Mouse (Mus musculus) thymus, postnatal 36 days (tissue): Measurements from ENCODE around the gene Il10rb.
A peak's percentile ranks its signal among the peaks of the same experiment; 100 is the strongest.

Experiments
- DNase-seq, 2 experiments: peaks; one replicate each; pipeline ENCODE4 v3.0.0; 2022; ENCODE audit warnings: mixed read lengths in 2 of 2

Il10rb gene

GRCm38 (mm10) chr16:91405640-91406584 is at the start of gene Il10rb:
TSS of gene Il10rb (plus strand) at chr16:91406164.
- peak; percentile 76 to 82 for DNase-seq

DNA sequence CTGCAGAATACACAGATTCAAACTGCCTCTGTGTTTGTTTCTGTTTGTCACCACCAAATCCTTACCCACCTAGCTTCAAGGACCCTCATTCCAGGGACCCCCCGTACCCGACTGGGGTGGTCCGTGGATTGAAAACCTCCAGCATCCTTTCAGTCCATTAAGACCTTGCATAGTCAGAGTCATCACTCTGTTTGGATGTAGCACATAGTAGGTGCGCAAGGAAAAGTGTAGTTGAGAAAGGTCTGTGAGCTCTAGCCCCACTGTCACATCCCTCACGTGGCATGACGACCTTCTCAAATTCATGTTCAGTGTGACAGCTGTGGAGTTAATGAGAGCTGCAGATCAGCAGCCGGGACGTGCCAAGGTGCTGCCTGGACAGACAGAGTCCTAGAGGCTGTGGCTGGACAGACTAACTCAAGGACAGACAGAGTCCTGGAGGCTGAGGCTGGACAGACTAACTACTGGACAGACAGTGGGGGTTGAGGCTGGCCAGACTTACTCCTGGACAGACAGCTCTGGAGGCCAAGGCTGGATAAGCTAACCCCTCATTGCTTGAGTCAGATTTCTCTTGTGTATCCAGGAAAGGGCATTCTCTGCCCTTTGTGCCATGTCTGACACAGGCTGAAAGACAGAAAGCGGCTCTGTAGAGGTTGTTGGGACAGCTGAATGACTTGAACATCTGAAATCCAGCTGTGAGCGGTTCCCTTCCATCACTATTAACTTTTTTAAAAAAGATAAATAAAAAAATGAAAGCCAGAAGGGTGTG is 49.0 kb upstream of the Il10rb start:
- no peak for DNase-seq

GRCm38 (mm10) chr16:91357526-91357900 is 48.5 kb upstream of the Il10rb start:
- no peak for DNase-seq

DNA sequence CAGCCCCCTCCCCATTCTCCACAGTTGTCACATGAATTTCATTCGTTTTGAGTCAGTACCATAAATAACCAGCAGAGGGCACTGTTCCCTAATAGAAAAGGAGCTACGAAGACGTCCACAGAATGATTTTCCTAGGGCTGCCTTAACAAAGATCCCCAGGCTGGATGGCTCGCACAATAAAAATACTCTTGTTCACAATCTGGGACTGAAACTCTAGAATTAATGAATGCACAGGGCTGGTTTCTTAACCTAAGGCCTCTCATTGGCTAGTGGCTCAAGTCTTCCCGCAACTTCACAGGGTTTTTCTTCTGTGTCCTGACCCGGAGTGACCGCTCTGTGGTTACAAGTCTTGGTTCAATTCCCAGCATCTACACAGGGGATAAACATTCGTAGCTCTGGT is 47.4 kb upstream of the Il10rb start:
- no peak for DNase-seq

DNA sequence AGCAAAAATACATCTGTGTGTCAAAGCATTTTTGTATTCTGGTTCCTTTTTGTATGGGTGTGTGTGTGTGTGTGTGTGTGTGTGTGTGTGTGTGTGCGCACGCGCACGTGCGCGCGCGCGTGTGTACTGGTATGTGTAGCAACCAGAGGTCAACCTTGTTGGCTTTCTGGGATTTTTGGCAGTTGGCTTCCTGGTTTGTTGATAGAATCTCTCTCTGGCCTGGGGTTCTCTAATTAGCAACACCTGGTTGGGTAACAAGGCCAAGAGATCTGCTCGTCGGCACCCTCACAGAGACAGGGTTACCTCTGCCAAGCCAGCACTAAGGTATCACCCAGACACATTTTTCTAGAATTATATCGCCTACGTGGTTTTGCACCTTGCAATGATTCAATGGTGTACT is 46.4 kb upstream of the Il10rb start:
- DNase-seq: no peak

DNA sequence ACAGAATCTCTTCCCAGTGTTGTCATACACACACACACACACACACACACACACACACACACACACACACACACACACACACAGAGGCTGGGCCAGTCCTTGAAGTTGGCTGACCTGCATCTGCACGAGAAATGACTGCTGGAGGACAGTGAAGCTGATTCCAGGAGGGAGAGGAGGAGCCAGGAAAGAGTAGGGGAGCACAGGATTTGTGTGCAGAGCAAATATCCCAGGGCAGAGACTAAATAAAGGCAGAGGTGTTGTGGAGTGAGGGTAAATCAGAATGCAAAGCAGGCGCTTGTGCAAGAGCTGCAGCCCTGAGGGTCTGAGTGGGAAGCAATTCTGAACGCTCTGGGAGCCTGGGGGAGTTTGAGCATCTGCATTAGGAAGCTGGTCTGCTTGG is 45.8 kb upstream of the Il10rb start:
- no peak for DNase-seq

- no peak for DNase-seq
Observed at GRCm38 (mm10) chr16:91362006-91362405, 44.0 kb upstream of the Il10rb start.

DNA sequence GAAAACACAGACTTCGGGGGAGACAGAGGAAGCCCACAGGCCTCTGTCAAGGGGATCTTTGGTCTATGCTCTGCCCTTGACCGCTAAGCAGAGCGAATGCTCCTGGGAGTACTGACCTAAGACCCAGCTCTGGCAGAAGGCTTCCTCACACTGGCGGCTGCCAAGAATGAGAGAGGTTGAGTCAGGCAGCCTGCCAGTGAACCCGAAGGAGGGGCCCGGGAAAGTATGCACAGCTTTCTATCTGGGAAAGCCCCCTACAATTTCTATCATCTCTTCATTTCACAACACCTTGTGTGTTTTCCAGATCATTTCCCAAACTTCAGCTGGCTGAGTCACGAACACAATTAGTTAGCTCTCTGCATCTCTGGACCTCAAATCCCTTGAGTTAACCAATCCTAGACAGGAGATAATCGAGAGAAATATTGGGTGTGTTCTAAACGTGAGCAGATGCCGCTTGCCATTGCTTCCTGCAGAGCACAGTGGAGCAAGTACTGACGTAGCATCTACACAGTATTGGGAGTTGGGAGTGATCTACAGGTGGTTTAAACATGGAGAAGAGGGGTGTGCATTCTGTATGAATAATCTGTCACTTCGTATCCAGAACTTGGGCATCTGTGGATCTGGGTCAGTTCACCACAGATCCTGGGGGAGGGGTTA is 43.2 kb upstream of the Il10rb start:
- DNase-seq: no peak

- no peak for DNase-seq
Observed at GRCm38 (mm10) chr16:91363483-91363882, 42.5 kb upstream of the Il10rb start.

DNA sequence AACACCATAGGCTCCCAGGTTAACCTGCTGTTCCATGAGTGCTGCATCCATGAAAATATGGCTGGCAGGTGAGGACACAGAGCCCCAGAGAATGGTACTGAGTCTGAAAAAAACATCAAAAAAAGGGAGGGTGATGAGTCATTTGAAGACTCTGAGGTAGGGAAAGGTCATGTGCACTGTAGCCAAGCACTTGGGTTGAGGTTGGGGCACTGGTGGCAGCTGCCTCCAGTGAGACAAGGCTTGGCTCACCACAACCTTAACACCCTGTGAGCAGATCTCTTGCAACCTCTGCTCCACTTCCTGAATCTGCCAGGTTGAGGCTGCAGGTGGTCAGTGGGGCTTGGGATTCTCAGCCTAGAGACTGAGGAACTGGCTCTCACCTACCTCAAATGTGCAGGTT is 39.4 kb upstream of the Il10rb start:
- DNase-seq: peak; percentile 35 to 66

DNA sequence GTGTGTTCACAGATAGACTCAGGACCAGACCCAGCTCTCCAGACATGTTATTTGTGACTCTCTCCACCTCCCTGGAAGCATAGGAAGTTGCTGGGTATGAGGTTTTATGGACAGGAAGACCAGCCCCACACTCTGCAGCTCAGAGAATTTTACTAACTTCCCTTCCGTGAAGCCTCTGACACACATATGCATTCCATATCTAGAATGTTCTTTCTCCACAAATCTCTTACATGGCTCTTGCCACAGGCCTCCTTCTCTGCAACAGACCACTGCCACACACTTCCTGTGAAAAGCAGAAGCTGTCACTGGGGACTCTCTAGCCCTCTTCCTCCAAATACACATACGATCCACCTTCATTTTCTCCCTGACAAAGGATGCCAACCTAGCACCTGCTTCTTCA is 38.9 kb upstream of the Il10rb start:
- DNase-seq: no peak

GRCm38 (mm10) chr16:91372577-91373472 is 33.1 kb upstream of the Il10rb start, which contains the start of gene Ifnar2:
TSS of gene Ifnar2 (plus strand) at chr16:91372783.
- peak; percentile 77 to 80 for DNase-seq

DNA sequence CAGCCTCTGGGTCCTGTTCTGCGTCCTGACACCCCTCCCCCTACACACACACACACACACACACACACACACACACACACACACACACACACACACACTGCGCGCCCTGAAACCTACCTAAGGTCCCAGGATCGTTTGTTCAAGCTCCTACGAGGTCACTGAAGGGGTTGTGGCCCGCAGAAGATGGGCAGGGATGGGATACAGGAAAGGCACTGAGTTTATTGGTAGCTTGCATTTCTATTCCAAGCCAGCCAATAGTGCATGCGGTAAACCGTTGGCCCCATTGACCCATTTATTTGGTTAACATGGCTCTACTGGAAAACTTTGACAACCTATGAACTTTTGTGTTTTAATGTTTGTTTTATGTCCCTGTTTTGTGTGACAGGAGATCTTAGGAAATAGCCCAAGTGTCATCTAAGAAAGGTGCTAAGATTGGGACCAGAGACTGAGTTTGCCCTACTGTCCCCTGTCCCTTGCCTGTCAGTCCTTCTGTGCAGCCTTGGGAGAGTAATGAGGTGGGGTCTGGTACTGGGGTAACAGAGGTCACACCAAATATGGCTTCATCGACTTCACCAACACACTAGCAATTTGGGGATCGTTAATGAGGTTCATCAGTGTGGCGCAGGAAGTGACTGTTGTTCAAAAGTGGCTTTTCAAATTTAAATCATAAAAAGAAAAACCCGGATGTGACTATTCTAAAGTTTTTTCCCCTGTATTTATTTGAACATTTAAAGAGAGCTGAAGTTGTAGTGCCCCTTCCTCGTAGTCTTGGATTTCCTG is 32.3 kb upstream of the Il10rb start:
- no peak for DNase-seq

DNA sequence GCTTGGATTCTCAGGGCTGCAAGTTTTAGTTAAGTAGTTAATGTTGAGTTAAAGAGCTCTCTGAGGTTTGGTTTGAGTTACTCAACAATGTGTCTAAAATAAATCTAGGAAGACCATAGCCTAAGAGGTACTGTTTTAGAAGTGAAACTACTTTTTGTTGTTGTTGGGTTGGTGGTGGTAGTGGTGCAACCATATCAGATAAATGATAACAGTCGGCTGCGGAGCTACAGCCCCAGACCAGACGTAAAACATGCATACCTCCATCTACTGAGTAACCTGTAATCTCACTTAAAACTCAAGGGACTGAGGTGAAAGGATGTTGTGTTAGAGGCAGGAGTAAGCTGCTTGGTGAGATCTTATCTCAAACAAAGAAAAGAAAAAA is 31.7 kb upstream of the Il10rb start:
- DNase-seq: no peak

- no peak for DNase-seq
Observed at GRCm38 (mm10) chr16:91376701-91377100, 29.3 kb upstream of the Il10rb start.

GRCm38 (mm10) chr16:91378431-91378986 is 27.5 kb upstream of the Il10rb start:
- DNase-seq: no peak

- DNase-seq: no peak
Observed at GRCm38 (mm10) chr16:91378991-91379390, 27.0 kb upstream of the Il10rb start.

GRCm38 (mm10) chr16:91379412-91379811 is 26.6 kb upstream of the Il10rb start:
- no peak for DNase-seq

DNA sequence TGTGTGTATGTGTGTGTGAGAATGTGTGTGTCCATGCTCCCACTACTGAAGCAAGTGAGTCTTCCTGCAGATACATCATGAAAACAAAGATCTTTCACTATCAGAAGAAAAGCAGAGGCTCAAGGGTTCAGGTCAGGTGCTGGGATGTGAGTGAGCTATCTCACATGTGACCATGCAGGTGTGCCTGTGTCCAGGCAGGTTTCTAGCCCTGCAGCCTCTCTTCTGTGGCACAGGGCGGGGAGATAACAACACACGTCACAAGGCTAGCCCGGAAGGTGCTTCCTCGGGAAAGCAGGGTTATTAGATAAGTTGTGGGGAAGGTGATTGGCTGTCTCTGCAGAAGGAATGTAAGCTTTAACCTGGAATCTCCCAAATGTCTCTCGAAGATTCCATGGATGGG is 25.8 kb upstream of the Il10rb start:
- no peak for DNase-seq

DNA sequence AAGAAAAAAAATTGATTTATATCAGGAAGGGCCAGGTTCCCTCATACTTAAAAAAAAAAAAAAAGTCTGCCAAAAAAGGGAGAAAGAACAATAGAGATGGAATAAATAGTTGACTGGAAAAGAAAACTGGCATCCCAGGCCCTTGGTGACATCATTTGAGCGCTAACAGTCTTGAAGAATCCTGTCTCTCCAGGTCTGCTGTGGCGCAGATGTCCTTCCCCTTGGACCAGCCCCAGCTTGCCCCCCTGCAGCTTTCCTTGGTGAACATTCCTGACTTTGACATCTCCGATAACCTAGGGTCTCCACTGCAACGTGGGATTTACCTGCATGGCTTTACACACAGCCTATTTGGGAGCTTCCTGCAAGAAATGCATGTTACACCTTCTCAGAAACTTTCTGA is 24.4 kb upstream of the Il10rb start:
- DNase-seq: no peak

DNA sequence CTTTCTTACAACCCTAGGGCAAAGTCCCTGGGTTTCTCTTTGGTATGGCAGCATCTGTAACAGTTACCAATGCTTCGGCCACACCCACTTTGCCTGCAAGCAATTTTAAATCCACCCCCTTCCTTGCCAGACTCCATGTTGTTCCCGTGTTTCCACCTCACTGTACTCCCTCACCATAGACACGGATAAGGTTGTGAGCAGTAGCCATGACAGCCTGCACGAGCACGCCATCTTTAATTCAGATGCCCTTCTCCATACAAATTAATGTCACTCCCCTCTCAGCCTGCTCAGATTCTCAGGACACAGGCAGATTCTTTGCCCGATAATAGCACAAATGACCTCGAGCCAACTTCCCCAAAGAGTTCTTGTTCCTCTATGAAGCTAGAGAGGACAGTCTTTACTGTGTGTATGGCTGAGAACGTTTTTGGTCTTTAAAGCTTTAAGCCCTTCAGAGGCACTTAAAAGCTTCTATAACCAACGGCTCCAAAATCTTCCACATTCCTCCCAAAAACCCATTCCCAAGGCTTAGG is 23.6 kb upstream of the Il10rb start:
- DNase-seq: no peak
